In the genomic region with DNA sequence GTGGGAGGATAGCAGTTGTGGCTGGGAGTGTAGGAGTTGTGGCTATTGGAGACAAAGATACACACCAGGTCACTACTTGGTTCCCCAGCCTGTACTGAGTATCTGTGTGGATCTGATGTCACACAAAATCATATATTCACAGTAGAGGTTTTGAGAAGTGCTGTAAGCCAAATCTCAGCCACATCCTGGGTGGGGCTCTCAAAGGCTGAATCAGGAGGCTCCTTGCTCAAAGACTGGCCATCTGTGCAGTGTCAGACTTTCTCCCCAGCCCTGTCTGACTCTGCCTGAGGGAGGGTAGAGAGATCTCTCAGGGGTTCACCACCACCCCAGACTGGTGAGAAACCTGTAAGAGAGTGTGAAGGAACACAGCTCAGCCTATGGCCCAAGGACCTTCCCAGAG, we compare ENCODE assay signal across 27 mouse cellular contexts. TPM values are rescaled to one million over a fixed set of nuclear protein-coding genes. Genes with fewer than 3 reads are reported as not detected.
"Had no signal": no experiment of that assay in that cellular context is flagged by ENCODE, and none has a peak within 500 bp of the region (broad histone marks: within the 10 kb centered on the region; RNA-seq: fewer than 3 reads in every experiment).

No protein-coding gene starts in this region.

- ATAC-seq: liver, postnatal 0 days; midbrain, embryonic 13.5 days; midbrain, embryonic 15.5 days had no signal

- DNase-seq: liver, embryonic 13.5 days; liver, postnatal 0 days; lung, embryonic 14.5 days; lung, postnatal 10 days; retina, postnatal 1 day; right cerebral cortex, adult 18-20 months; right cerebral cortex, postnatal 25 days; right cerebral cortex, postnatal 4 days; spleen, adult 18-20 months; thymus, adult 18-20 months; thymus, postnatal 14 days; thymus, postnatal 36 days had no signal

- H3K4me1 ChIP-seq: liver, embryonic 13.5 days; liver, embryonic 15.5 days; midbrain, embryonic 13.5 days; midbrain, embryonic 15.5 days; neural tube, embryonic 12.5 days had no signal

- H3K4me3 ChIP-seq: liver, embryonic 13.5 days; liver, embryonic 15.5 days; megakaryocyte, embryonic 14.5 days; midbrain, embryonic 13.5 days; midbrain, embryonic 15.5 days; myocyte; neural tube, embryonic 12.5 days had no signal

RNA-seq across cellular contexts. Expression of gene Cd300ld3, which starts 6.3 kb away (rescaled TPM):
- polyA plus RNA-seq: liver, embryonic 13.5 days; liver, embryonic 15.5 days; liver, postnatal 0 days; lung, embryonic 14.5 days; lung, embryonic 16.5 days; midbrain, embryonic 11.5 days; midbrain, embryonic 13.5 days; midbrain, embryonic 15.5 days; midbrain, postnatal 0 days; myocyte; neural tube, embryonic 12.5 days; neural tube, embryonic 14.5 days; stomach, embryonic 14.5 days; stomach, embryonic 16.5 days; thymus, postnatal 0 days had no signal

RNA-seq across cellular contexts. Expression of gene Cd300e, which starts 7.4 kb away (rescaled TPM):
- total RNA-seq: midbrain, postnatal 0 days had no signal
- polyA plus RNA-seq: lung, embryonic 14.5 days; midbrain, embryonic 11.5 days; midbrain, embryonic 13.5 days; midbrain, embryonic 15.5 days; myocyte; neural tube, embryonic 12.5 days; neural tube, embryonic 14.5 days had no signal

RNA-seq across cellular contexts. Expression of gene Cd300ld5, which starts 17.0 kb away (rescaled TPM):
- total RNA-seq: neutrophil, adult 5-6 weeks had no signal
- polyA plus RNA-seq: liver, embryonic 13.5 days; liver, embryonic 15.5 days; liver, postnatal 0 days; lung, embryonic 14.5 days; lung, embryonic 16.5 days; midbrain, embryonic 11.5 days; midbrain, embryonic 13.5 days; midbrain, embryonic 15.5 days; midbrain, postnatal 0 days; neural tube, embryonic 12.5 days; neural tube, embryonic 14.5 days; small intestine, adult 2 months; stomach, embryonic 14.5 days; stomach, embryonic 16.5 days; thymus, postnatal 0 days had no signal

RNA-seq across cellular contexts. Expression of gene Cd300ld4, which starts 27.7 kb away (rescaled TPM):
- total RNA-seq: midbrain, postnatal 0 days; neutrophil, adult 5-6 weeks had no signal
- polyA plus RNA-seq: liver, embryonic 13.5 days; liver, embryonic 15.5 days; liver, postnatal 0 days; lung, embryonic 14.5 days; lung, embryonic 16.5 days; midbrain, embryonic 11.5 days; midbrain, embryonic 13.5 days; midbrain, embryonic 15.5 days; midbrain, postnatal 0 days; myocyte; neural tube, embryonic 12.5 days; neural tube, embryonic 14.5 days; small intestine, adult 2 months; stomach, embryonic 14.5 days; stomach, embryonic 16.5 days had no signal
